Mouse (Mus musculus): Measurements from ENCODE around the gene Lmod1. TPM values are rescaled to one million over a fixed set of nuclear protein-coding genes. Genes with fewer than 3 reads are reported as not detected.

The Lmod1 gene
- polyA plus RNA-seq (2015; fragmentation: Nextera tagmentation; extraction: Ambion mirVana), result 11.8 and 13.5 TPM in 2 replicates

- Histone ChIP-seq H3K36me3 (ENCODE audit: control insufficient read depth, insufficient read depth) (no peaks in the 10 kb centered on the region), H3K27ac (ENCODE audit: low read depth, low read length) (peak within 1 kb of the TSS; percentile 5; the same call in 1 of the 2 replicates), H3K4me2 (replicated peaks; ENCODE audit: low read depth) (peak within 1 kb of the TSS; percentile 44), H3K9me3 (ENCODE audit: control insufficient read depth) (no peaks in the 10 kb centered on the region), H3K4me3 (ENCODE audit: low read depth, low read length) (peak within 1 kb of the TSS; percentile 30), H3K4me1 (replicated peaks; ENCODE audit: control insufficient read depth, insufficient read depth, low read length) (no peaks in the 10 kb centered on the region), H3K27me3 (replicated peaks; ENCODE audit: control insufficient read depth, insufficient read depth, low read length) (no peaks in the 10 kb centered on the region; the same call in 1 of the 2 replicates), H3K9ac (ENCODE audit: low read depth, low read length) (no peak within 1 kb of the TSS)
- TF ChIP-seq CTCF (IDR thresholded peaks at IDR 0.05; ENCODE audit: low read depth), result peak; percentile 31; the same call in 1 of the 2 replicates
- WGBS, result 15% methylated on average over 8 of the region's 8 CpGs
- ATAC-seq, result 0 out of 2 replicates have a peak, but pooled peaks have one; percentile 33
Measured at GRCm38 (mm10) chr1:135324571-135324970, at the start of gene Lmod1. Gene Lmod1, plus strand, starts transcription at chr1:135324807.

GRCm38 (mm10) chr1:135280646-135281045 is 44.0 kb upstream of the Lmod1 start:
- ATAC-seq, result no peak
- Histone ChIP-seq H3K27me3 (replicated peaks; ENCODE audit: control insufficient read depth, insufficient read depth, low read length) (no peaks in the 10 kb centered on the region), H3K36me3 (ENCODE audit: control insufficient read depth, insufficient read depth) (peaks cover 38% of the 10 kb centered on the region), H3K9me3 (ENCODE audit: control insufficient read depth) (no peaks in the 10 kb centered on the region), H3K9ac (ENCODE audit: low read depth, low read length) (0 out of 2 replicates have a peak overlapping the region, but pooled peaks have one; percentile 8), H3K4me3 (ENCODE audit: low read depth, low read length) (no peak overlapping the region), H3K4me1 (replicated peaks; ENCODE audit: control insufficient read depth, insufficient read depth, low read length) (no peaks in the 10 kb centered on the region), H3K4me2 (replicated peaks; ENCODE audit: low read depth) (peak overlapping the region; percentile 82), H3K27ac (ENCODE audit: low read depth, low read length) (no peak overlapping the region)
- 48% methylated on average over 9 of the region's 9 CpGs for WGBS
- TF ChIP-seq CTCF (IDR thresholded peaks at IDR 0.05; ENCODE audit: low read depth), result no peak

DNA sequence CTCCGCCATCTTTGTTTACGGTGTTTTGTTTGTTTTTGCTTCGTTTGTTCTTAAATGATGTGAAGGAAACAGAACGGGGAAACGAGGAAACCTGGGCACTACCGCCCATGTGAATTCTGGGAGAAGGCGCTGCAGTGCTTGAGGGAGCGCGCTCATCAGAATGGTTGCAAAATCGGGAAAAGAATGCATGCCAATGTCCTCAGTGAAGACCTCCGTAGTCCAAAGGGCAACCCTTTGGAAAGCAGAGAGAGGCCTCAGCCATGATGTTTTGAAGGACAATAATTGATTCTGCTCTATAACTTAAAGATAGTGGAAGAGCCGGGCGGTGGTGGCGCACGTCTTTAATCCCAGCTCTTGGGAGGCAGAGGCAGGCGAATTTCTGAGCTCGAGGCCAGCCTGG is 42.8 kb upstream of the Lmod1 start:
- H3K4me3 ChIP-seq (ENCODE audit: low read depth, low read length), result peak overlapping the region; percentile 83

DNA sequence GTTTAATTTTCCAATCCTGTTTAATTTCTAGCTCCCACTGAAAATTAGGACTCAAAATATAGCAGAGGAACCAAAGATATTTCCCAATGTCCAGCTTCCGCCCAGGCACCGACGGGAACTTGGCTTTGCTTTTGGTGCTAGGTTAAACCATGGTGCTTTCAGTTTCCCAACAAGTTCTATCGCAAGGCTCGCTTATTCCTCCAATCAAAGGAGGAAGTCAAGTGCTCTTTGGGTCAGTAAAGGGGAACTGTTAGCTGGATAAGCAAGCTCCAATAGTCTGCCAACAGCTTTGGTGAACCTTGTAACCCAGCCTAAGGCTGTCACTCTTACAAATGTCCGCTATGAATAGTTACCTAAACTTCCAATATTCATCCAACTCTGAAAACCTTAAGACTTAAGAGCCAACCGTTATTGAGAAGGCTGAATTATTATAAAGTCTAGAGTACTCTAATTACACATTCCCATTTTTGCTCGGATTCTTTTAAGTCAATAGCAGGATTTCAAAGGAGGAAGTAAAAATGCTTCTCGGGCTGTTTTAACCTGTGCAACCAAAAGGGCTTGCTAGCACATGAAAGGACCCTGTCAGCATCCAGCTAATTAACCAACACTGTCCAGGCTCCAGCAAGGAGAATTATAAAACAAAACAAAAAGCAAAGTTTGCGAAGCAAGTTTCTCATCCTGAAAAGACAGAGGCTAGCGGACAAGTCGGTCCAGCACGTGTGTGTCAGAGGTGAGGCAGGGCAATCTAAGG is 41.9 kb upstream of the Lmod1 start:
- Histone ChIP-seq H3K9me3 (ENCODE audit: control insufficient read depth) (no peaks in the 10 kb centered on the region), H3K9ac (ENCODE audit: low read depth, low read length) (peak overlapping the region; percentile 96), H3K27me3 (replicated peaks; ENCODE audit: control insufficient read depth, insufficient read depth, low read length) (no peaks in the 10 kb centered on the region), H3K27ac (ENCODE audit: low read depth, low read length) (peak overlapping the region; percentile 99), H3K4me2 (replicated peaks; ENCODE audit: low read depth) (peak overlapping the region; percentile 82), H3K4me1 (replicated peaks; ENCODE audit: control insufficient read depth, insufficient read depth, low read length) (no peaks in the 10 kb centered on the region), H3K4me3 (ENCODE audit: low read depth, low read length) (peak overlapping the region; percentile 83), H3K36me3 (ENCODE audit: control insufficient read depth, insufficient read depth) (peaks cover 18% of the 10 kb centered on the region)
- TF ChIP-seq CTCF (IDR thresholded peaks at IDR 0.05; ENCODE audit: low read depth), result no peak
- WGBS, result 13% methylated on average over 13 of the region's 13 CpGs
- ATAC-seq, result peak; percentile 74

More for the DNA sequence above, 42.8 kb upstream of the Lmod1 start:
- Histone ChIP-seq H3K4me2 (replicated peaks; ENCODE audit: low read depth) (peak overlapping the region; percentile 82), H3K36me3 (ENCODE audit: control insufficient read depth, insufficient read depth) (peaks cover 27% of the 10 kb centered on the region), H3K27ac (ENCODE audit: low read depth, low read length) (peak overlapping the region; percentile 99), H3K27me3 (replicated peaks; ENCODE audit: control insufficient read depth, insufficient read depth, low read length) (no peaks in the 10 kb centered on the region), H3K9me3 (ENCODE audit: control insufficient read depth) (no peaks in the 10 kb centered on the region), H3K4me1 (replicated peaks; ENCODE audit: control insufficient read depth, insufficient read depth, low read length) (no peaks in the 10 kb centered on the region), H3K9ac (ENCODE audit: low read depth, low read length) (no peak overlapping the region)
- 83% methylated on average over 17 of the region's 17 CpGs for WGBS
- ATAC-seq, result no peak
- no peak for TF ChIP-seq CTCF (IDR thresholded peaks at IDR 0.05; ENCODE audit: low read depth)

DNA sequence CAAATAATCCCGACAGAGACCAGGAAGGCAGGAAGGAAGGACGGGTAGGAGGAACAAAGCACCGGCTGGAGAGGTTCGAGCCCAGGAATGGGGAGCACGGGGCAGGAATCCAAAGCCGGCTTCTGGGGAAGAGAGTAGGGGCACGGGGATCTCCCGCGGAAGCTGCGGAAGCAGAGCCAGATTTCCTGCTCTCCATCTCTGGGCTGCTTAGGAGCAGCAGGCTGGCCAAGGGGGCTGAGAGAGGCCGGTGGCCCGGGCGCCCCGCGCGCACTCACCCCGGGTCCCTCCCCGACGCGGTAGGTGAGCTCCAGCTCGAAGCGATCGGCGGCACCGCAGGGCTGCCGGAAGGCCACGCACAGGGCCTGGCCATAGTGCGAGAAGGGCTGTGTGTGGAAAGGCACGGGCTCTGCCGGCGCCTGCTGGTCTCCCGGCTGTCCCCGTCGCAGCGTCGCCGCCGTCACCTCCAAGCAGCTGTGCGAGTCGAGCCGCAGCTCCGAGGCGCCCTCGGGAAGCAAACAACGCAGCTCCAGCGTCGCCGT is 41.3 kb upstream of the Lmod1 start:
- H3K36me3 ChIP-seq (ENCODE audit: control insufficient read depth, insufficient read depth), result peaks cover 11% of the 10 kb centered on the region
- H3K4me2 ChIP-seq (replicated peaks; ENCODE audit: low read depth), result peak overlapping the region; percentile 82
- peak overlapping the region; percentile 99 for H3K27ac ChIP-seq (ENCODE audit: low read depth, low read length)
- ATAC-seq, result peak; percentile 52
- no peaks in the 10 kb centered on the region for H3K4me1 ChIP-seq (replicated peaks; ENCODE audit: control insufficient read depth, insufficient read depth, low read length)
- WGBS, result 1% methylated on average over 43 of the region's 48 CpGs
- H3K9ac ChIP-seq (ENCODE audit: low read depth, low read length), result peak overlapping the region; percentile 96
- no peak for TF ChIP-seq CTCF (IDR thresholded peaks at IDR 0.05; ENCODE audit: low read depth)
- no peaks in the 10 kb centered on the region for H3K27me3 ChIP-seq (replicated peaks; ENCODE audit: control insufficient read depth, insufficient read depth, low read length)
- peak overlapping the region; percentile 83 for H3K4me3 ChIP-seq (ENCODE audit: low read depth, low read length)
- H3K9me3 ChIP-seq (ENCODE audit: control insufficient read depth), result no peaks in the 10 kb centered on the region

GRCm38 (mm10) chr1:135283826-135284291 is 40.7 kb upstream of the Lmod1 start, which contains the start of gene Rnpep:
Gene Rnpep, minus strand, starts transcription at chr1:135284084.
- Histone ChIP-seq H3K27ac (ENCODE audit: low read depth, low read length) (peak within 1 kb of the TSS; percentile 99), H3K9me3 (ENCODE audit: control insufficient read depth) (no peaks in the 10 kb centered on the region), H3K9ac (ENCODE audit: low read depth, low read length) (peak within 1 kb of the TSS; percentile 96), H3K4me3 (ENCODE audit: low read depth, low read length) (peak within 1 kb of the TSS; percentile 83), H3K4me1 (replicated peaks; ENCODE audit: control insufficient read depth, insufficient read depth, low read length) (no peaks in the 10 kb centered on the region), H3K36me3 (ENCODE audit: control insufficient read depth, insufficient read depth) (peaks cover 7% of the 10 kb centered on the region; the same call in 1 of the 2 replicates), H3K27me3 (replicated peaks; ENCODE audit: control insufficient read depth, insufficient read depth, low read length) (no peaks in the 10 kb centered on the region), H3K4me2 (replicated peaks; ENCODE audit: low read depth) (peak within 1 kb of the TSS; percentile 82)
- TF ChIP-seq CTCF (IDR thresholded peaks at IDR 0.05; ENCODE audit: low read depth), result 0 out of 2 replicates have a peak, but pooled peaks have one; percentile 24
- ATAC-seq, result peak; percentile 58
- WGBS, result under 1% methylated on average over 39 of the region's 39 CpGs
